Mouse (Mus musculus) frontal cortex, adult 2 months (tissue): ENCODE results near the gene Tgm4. TPM values are rescaled to one million over a fixed set of nuclear protein-coding genes. Genes with fewer than 3 reads are reported as not detected.

Experiments used
- DNase-seq, 2 experiments: peaks; one replicate each; pipeline ENCODE4 v3.0.0; 2022; ENCODE audit warnings: low spot score in 1 of 2; ENCODE audit errors: extremely low spot score in 1 of 2
- polyA plus RNA-seq: library from polyadenylated mRNA; depleted of rRNA; stranded (reverse); fragments of >200 nt; gene quantifications from 2 replicates; pipeline ENCODE4 v1.2.3, GENCODE M21; 2012; rRNA removed

The Tgm4 gene
- polyA plus RNA-seq, 1 experiment, result 1.4 TPM

DNA sequence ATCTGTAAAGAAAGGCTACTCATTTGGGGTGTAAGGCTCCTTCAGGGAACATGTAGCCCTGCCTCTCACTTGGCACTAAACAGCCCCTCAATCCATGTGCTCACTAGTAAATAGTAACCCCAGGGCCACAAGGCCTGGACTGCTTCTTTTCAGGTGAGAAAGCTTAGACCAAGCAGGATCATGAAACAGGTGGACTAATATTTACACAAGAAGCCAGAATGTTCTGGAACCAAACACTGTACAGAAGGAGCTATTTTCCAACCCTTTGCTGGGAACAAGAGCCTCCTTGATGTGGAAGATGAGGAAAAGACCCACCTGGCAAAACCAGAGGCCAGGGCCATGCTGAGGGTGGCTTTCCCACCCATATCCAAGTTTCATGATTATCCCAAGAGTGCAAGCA, 68.9 kb downstream of the Tgm4 start:
- DNase-seq, result no peak

DNA sequence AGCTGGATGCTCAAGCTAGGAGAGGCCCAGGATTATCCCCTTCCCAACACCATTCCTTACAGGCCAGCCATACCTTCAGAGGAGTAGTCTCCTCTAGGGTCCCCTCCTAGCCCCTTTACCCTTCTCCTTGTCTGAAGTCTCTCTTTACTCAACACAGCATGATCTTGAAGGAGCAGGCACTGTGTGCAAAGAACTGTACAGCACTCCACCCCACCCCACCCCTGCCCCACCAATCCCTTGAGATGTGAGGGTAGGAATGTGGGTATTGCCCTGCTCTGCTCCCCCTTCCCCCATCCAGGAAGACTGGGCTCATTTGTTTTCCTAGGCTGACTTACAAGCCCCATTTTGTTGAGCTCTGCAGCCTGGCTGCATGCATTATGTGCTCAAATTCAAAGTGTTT, 69.8 kb downstream of the Tgm4 start:
- no peak for DNase-seq

DNA sequence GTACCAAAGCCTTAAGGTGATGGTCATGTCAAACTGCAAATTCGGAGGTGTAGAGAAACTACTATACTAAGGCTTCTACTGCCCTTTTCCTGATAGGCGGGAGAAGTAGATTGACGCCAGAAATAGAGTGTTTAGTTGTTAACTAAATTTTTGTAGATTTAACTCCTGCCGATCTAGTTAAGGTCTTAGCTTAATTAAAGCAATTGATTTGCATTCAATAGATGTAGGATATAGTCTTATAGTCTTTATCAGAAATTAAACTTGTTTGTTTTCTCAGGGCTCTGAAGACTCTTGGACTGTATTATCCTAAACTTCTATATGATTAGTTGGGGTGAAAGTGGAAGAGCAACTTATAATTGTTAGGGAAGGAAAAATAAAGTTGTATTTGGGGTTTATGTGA, 72.7 kb downstream of the Tgm4 start:
- DNase-seq, result no peak

- no peak for DNase-seq
These were observed 74.7 kb downstream of the Tgm4 start for GRCm38 (mm10) chr9:123109188-123109587.

GRCm38 (mm10) chr9:123111751-123112221, 77.3 kb downstream of the Tgm4 start:
- no peak for DNase-seq

DNA sequence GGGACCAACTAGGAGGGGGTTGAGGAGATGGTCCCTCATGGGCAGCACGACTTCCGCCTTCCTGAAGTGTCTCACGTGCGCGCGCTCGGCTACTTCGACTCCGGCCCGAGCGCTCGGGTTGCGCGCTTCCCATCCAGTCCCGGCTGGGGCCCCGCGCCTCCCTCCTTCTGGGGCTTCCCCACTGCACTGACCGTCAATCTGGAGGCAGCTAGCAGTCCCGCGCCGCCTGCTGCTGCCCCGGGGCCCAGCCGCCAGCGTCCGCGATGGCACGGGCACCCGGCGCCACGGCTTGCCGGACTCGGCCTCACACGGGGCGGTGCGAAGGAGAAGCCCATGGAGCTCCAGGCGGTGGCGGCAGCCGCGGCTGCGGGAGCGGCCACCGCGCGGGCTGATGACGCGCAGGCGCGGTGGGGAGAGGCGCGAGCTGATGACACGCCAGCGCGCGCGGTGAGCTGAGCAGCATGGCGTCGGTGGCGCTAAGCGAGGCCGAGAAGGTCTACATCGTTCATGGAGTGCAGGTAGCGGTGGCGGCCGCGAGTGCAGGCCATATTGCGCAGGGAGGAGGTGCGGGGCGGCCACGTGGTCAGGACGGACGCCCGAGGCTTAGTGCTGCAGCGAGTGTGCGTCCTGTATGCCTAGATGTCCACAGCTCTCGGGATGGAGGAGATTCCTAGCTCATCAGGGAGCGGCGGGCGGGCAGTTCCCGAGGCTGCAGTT, 78.4 kb downstream of the Tgm4 start, which contains the start of the genes Zdhhc3 and Exosc7:
TSS of gene Zdhhc3 (minus strand) at position 401 of the 717 bp plus-strand sequence.
TSS of gene Exosc7 (plus strand) at position 411 of the 717 bp plus-strand sequence.
- DNase-seq, result peak; percentile 68 to 86

DNA sequence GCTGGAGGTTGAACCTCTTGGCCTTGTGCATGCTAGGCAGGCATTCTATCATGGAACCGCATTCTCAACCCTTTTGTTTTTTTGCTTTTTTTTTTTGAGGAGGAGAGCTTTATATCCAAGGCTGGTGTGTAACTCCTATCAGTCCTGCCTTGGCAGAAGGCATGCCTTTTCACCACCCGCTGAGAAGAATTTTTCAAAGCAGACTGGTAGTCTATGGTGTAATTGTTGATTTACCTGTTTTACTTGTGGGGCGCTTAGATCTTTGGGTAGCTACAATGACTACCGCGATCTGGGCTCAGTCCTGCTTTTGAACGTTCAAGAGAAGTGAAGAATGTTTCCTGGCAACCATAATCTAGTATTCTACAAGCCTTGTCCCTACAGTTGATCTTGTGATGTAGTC, 79.4 kb downstream of the Tgm4 start:
- DNase-seq, result no peak

- DNase-seq, result no peak
These were observed 81.0 kb downstream of the Tgm4 start for GRCm38 (mm10) chr9:123115566-123115965.

Other genes starting within 250 kb of the Tgm4 start
- 12.2 and 14.7 TPM in 2 replicates for gene Tcaim, start 229.2 kb upstream of the Tgm4 start, polyA plus RNA-seq
- gene Gm35549, start 190.7 kb upstream of the Tgm4 start, polyA plus RNA-seq, result not detected in 2 replicates
- gene Zfp445, start 168.7 kb upstream of the Tgm4 start, polyA plus RNA-seq, result 141 and 158 TPM in 2 replicates
- gene Zkscan7, start 149.0 kb upstream of the Tgm4 start, polyA plus RNA-seq, result 4.1 and 4.3 TPM in 2 replicates
- 4.8 and 5.9 TPM in 2 replicates for gene Zfp105, start 111.7 kb upstream of the Tgm4 start, polyA plus RNA-seq
- gene 1110059G10Rik, start 83.7 kb upstream of the Tgm4 start, polyA plus RNA-seq, result 20.5 and 20.7 TPM in 2 replicates
- 1.1 and 1.9 TPM in 2 replicates for gene Kif15, start 83.7 kb upstream of the Tgm4 start, polyA plus RNA-seq
- 31.0 and 34.1 TPM in 2 replicates for gene Tmem42, start 13.4 kb upstream of the Tgm4 start, polyA plus RNA-seq
- gene Zdhhc3, start 78.5 kb downstream of the Tgm4 start, polyA plus RNA-seq, result 62.0 and 63.7 TPM in 2 replicates
- 65.5 and 71.4 TPM in 2 replicates for gene Exosc7, start 78.5 kb downstream of the Tgm4 start, polyA plus RNA-seq
- 5.8 and 8.4 TPM in 2 replicates for gene Clec3b, start 116.2 kb downstream of the Tgm4 start, polyA plus RNA-seq
- gene Cdcp1, start 181.3 kb downstream of the Tgm4 start, polyA plus RNA-seq, result 0.18 and 0.25 TPM in 2 replicates
- 51.9 and 54.8 TPM in 2 replicates for gene Tmem158, start 226.0 kb downstream of the Tgm4 start, polyA plus RNA-seq